Mouse (Mus musculus): ENCODE results near the gene Fntb. TPM values are rescaled to one million over a fixed set of nuclear protein-coding genes. Genes with fewer than 3 reads are reported as not detected.

Fntb gene
- total and polyA plus RNA-seq, 2 experiments from 2014 or later = 33.2 to 36.2 TPM

GRCm38 (mm10) chr12:76868463-76869198 is 103.2 kb downstream of the Fntb start:
- WGBS = 61% methylated on average over 14 of the region's 14 CpGs
- no peaks in the 10 kb centered on the region for H3K27me3 ChIP-seq (ENCODE audit: insufficient read depth, low read length)
- ATAC-seq (no peak), DNase-seq (ENCODE audit: low spot score) (no peak)
- no peak overlapping the region for H3K27ac ChIP-seq
- no peak overlapping the region for H3K9ac ChIP-seq (replicated peaks; ENCODE audit: low read length)
- H3K4me1 ChIP-seq (ENCODE audit: insufficient read depth, low read length) = no peaks in the 10 kb centered on the region
- H3K4me2 ChIP-seq (ENCODE audit: low read depth, low read length) = no peak overlapping the region
- H3K9me3 ChIP-seq (ENCODE audit: low read length) = no peaks in the 10 kb centered on the region
- no peak overlapping the region for H3K4me3 ChIP-seq (ENCODE audit: low read length)
- no peak for TF ChIP-seq CTCF (IDR thresholded peaks at IDR 0.05; ENCODE audit: low read depth)
- no peaks in the 10 kb centered on the region for H3K36me3 ChIP-seq (ENCODE audit: insufficient read depth, low read length)

GRCm38 (mm10) chr12:76869561-76869960 is 104.2 kb downstream of the Fntb start:
- H3K4me2 ChIP-seq (ENCODE audit: low read depth, low read length) = no peak overlapping the region
- ATAC-seq (no peak), DNase-seq (ENCODE audit: low spot score) (no peak)
- H3K9me3 ChIP-seq (ENCODE audit: low read length) = no peaks in the 10 kb centered on the region
- no peak overlapping the region for H3K4me3 ChIP-seq (ENCODE audit: low read length)
- no peak for TF ChIP-seq CTCF (IDR thresholded peaks at IDR 0.05; ENCODE audit: low read depth)
- H3K36me3 ChIP-seq (ENCODE audit: insufficient read depth, low read length) = 0 out of 2 replicates have a peak, but pooled peaks cover 4% of the 10 kb centered on the region
- H3K4me1 ChIP-seq (ENCODE audit: insufficient read depth, low read length) = no peaks in the 10 kb centered on the region
- no peaks in the 10 kb centered on the region for H3K27me3 ChIP-seq (ENCODE audit: insufficient read depth, low read length)
- 88% methylated on average over 7 of the region's 7 CpGs for WGBS
- no peak overlapping the region for H3K27ac ChIP-seq
- no peak overlapping the region for H3K9ac ChIP-seq (replicated peaks; ENCODE audit: low read length)

- TF ChIP-seq CTCF (IDR thresholded peaks at IDR 0.05; ENCODE audit: low read depth) = no peak
- no peaks in the 10 kb centered on the region for H3K4me1 ChIP-seq (ENCODE audit: insufficient read depth, low read length)
- DNase-seq (ENCODE audit: low spot score) (no peak), ATAC-seq (no peak)
- H3K9ac ChIP-seq (replicated peaks; ENCODE audit: low read length) = no peak overlapping the region
- no peaks in the 10 kb centered on the region for H3K9me3 ChIP-seq (ENCODE audit: low read length)
- H3K27me3 ChIP-seq (ENCODE audit: insufficient read depth, low read length) = no peaks in the 10 kb centered on the region
- WGBS = 84% methylated on average over 7 of the region's 7 CpGs
- H3K4me2 ChIP-seq (ENCODE audit: low read depth, low read length) = no peak overlapping the region
- H3K27ac ChIP-seq = no peak overlapping the region
- 0 out of 2 replicates have a peak, but pooled peaks cover 11% of the 10 kb centered on the region for H3K36me3 ChIP-seq (ENCODE audit: insufficient read depth, low read length)
- H3K4me3 ChIP-seq (ENCODE audit: low read length) = no peak overlapping the region
Measured at GRCm38 (mm10) chr12:76872767-76873316, 107.5 kb downstream of the Fntb start.

GRCm38 (mm10) chr12:76874826-76875225 is 109.4 kb downstream of the Fntb start:
- WGBS = 51% methylated on average over 9 of the region's 9 CpGs
- H3K27me3 ChIP-seq (ENCODE audit: insufficient read depth, low read length) = no peaks in the 10 kb centered on the region
- H3K4me3 ChIP-seq (ENCODE audit: low read length) = no peak overlapping the region
- no peak overlapping the region for H3K4me2 ChIP-seq (ENCODE audit: low read depth, low read length)
- H3K9ac ChIP-seq (replicated peaks; ENCODE audit: low read length) = no peak overlapping the region
- no peaks in the 10 kb centered on the region for H3K4me1 ChIP-seq (ENCODE audit: insufficient read depth, low read length)
- no peak for TF ChIP-seq CTCF (IDR thresholded peaks at IDR 0.05; ENCODE audit: low read depth)
- H3K9me3 ChIP-seq (ENCODE audit: low read length) = no peaks in the 10 kb centered on the region
- ATAC-seq = no peak
- 0 out of 2 replicates have a peak, but pooled peaks cover 11% of the 10 kb centered on the region for H3K36me3 ChIP-seq (ENCODE audit: insufficient read depth, low read length)
- no peak for DNase-seq (ENCODE audit: low spot score)
- H3K27ac ChIP-seq = no peak overlapping the region

- ATAC-seq (no peak), DNase-seq (ENCODE audit: low spot score) (peak; percentile 85)
- Histone ChIP-seq H3K4me2 (ENCODE audit: low read depth, low read length) (no peak overlapping the region), H3K27me3 (ENCODE audit: insufficient read depth, low read length) (no peaks in the 10 kb centered on the region), H3K27ac (no peak overlapping the region), H3K9me3 (ENCODE audit: low read length) (no peaks in the 10 kb centered on the region), H3K4me3 (ENCODE audit: low read length) (no peak overlapping the region), H3K9ac (replicated peaks; ENCODE audit: low read length) (no peak overlapping the region), H3K36me3 (ENCODE audit: insufficient read depth, low read length) (0 out of 2 replicates have a peak, but pooled peaks cover 11% of the 10 kb centered on the region), H3K4me1 (ENCODE audit: insufficient read depth, low read length) (no peaks in the 10 kb centered on the region)
- TF ChIP-seq CTCF (IDR thresholded peaks at IDR 0.05; ENCODE audit: low read depth) = peak; percentile 77
- 8% methylated on average over 5 of the region's 5 CpGs for WGBS
Measured at GRCm38 (mm10) chr12:76879242-76879641, 113.9 kb downstream of the Fntb start.

DNA sequence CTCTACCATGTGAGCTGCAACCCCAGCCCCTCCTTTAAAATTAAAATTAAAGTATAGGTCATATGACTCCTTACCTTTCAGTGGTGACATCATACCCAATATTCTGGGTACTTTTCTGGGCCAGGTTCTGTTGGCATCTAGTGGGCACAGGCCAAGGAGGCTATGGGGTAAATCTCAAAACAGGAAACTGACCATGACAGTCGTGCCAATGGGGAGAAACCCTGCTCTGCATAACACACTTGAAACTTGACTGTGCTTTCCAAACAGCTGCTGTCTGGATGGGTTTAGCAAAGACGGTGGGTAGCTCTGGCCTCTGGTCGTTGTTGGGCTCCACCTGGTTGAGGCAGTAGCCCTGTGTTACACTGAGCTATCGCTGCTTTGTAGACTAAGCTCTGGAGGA is 114.7 kb downstream of the Fntb start:
- no peak overlapping the region for H3K4me3 ChIP-seq (ENCODE audit: low read length)
- H3K4me1 ChIP-seq (ENCODE audit: insufficient read depth, low read length) = no peaks in the 10 kb centered on the region
- DNase-seq (ENCODE audit: low spot score) (no peak), ATAC-seq (no peak)
- no peak overlapping the region for H3K9ac ChIP-seq (replicated peaks; ENCODE audit: low read length)
- no peak overlapping the region for H3K27ac ChIP-seq
- no peaks in the 10 kb centered on the region for H3K9me3 ChIP-seq (ENCODE audit: low read length)
- WGBS = 91% methylated on average over 4 of the region's 4 CpGs
- H3K27me3 ChIP-seq (ENCODE audit: insufficient read depth, low read length) = no peaks in the 10 kb centered on the region
- no peak overlapping the region for H3K4me2 ChIP-seq (ENCODE audit: low read depth, low read length)
- H3K36me3 ChIP-seq (ENCODE audit: insufficient read depth, low read length) = 0 out of 2 replicates have a peak, but pooled peaks cover 4% of the 10 kb centered on the region
- TF ChIP-seq CTCF (IDR thresholded peaks at IDR 0.05; ENCODE audit: low read depth) = no peak

DNA sequence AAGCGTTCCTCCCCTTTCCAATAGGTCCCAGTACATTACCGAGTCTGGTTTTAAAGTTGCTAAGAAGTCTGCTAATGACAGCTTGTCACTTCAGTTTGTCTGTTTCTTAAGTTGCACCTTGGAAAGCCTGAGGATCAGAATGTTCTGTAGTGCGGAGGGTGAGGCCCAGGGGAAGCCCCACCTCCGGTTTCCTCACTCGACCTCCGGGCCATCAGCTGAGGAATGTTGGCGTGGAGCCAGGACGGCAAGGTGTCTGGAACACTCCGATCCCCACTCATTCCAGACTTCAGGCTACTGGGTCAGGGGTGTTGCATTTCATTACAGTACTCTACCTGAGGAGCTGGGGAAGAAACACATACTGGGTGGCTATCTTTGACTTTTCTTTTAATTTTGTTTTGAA is 118.4 kb downstream of the Fntb start:
- TF ChIP-seq CTCF (IDR thresholded peaks at IDR 0.05; ENCODE audit: low read depth) = no peak
- 72% methylated on average over 9 of the region's 9 CpGs for WGBS
- H3K4me1 ChIP-seq (ENCODE audit: insufficient read depth, low read length) = no peaks in the 10 kb centered on the region
- no peaks in the 10 kb centered on the region for H3K27me3 ChIP-seq (ENCODE audit: insufficient read depth, low read length)
- no peaks in the 10 kb centered on the region for H3K9me3 ChIP-seq (ENCODE audit: low read length)
- no peak overlapping the region for H3K4me3 ChIP-seq (ENCODE audit: low read length)
- H3K4me2 ChIP-seq (ENCODE audit: low read depth, low read length) = no peak overlapping the region
- no peak for ATAC-seq
- DNase-seq (ENCODE audit: low spot score) = no peak
- H3K27ac ChIP-seq = no peak overlapping the region
- no peak overlapping the region for H3K9ac ChIP-seq (replicated peaks; ENCODE audit: low read length)
- H3K36me3 ChIP-seq (ENCODE audit: insufficient read depth, low read length) = no peaks in the 10 kb centered on the region
